27 mouse cellular contexts compared by ENCODE assay signal in the genomic region with DNA sequence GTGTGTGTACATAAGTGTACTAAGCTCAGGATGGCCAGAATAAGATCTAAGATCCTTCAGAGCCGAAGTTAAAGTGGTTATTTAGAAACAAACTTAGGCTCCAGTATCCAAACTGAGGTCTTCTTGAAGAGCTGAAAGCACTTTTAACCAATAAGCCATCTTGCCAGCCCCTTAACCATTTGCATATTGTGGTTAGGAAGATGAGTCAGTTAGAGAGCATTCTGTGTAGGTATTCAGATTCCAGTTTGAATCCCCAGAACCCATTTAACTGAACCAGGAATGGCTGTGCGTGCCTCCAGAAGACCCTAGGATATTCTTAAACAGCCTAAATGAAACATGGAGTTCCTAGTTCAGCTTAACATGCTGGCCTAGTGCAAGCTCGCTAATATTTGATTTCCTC.
"Had no signal": no experiment of that assay in that cellular context is flagged by ENCODE, and none has a peak within 500 bp of the region (broad histone marks: within the 10 kb centered on the region; RNA-seq: fewer than 3 reads in every experiment).

No protein-coding gene starts in this region.

- H3K4me1 ChIP-seq: heart, embryonic 13.5 days; heart, embryonic 15.5 days; hindbrain, embryonic 13.5 days; hindbrain, embryonic 15.5 days; kidney, embryonic 15.5 days; limb, embryonic 13.5 days; limb, embryonic 15.5 days; liver, embryonic 12.5 days had no signal

- DNase-seq: gastrocnemius, postnatal 14 days; gastrocnemius, postnatal 36 days; heart, adult 11 months; heart, adult 2 months; heart, postnatal 14 days; heart, postnatal 36 days; kidney, adult 11 months; kidney, adult 2 months; kidney, adult 9 months; kidney, postnatal 14 days; kidney, postnatal 36 days; layer of hippocampus, adult 9-11 months; layer of hippocampus, postnatal 36 days; left cerebral cortex, postnatal 4 days had no signal

- H3K4me2 ChIP-seq: heart, embryonic 11.5 days; heart, embryonic 13.5 days; heart, embryonic 15.5 days; hindbrain, embryonic 13.5 days; hindbrain, embryonic 15.5 days; kidney, embryonic 15.5 days; limb, embryonic 13.5 days; limb, embryonic 15.5 days; liver, embryonic 12.5 days had no signal

- H3K9ac ChIP-seq: heart, embryonic 13.5 days; heart, embryonic 15.5 days; hindbrain, embryonic 13.5 days; hindbrain, embryonic 15.5 days; kidney, embryonic 15.5 days; limb, embryonic 13.5 days; limb, embryonic 15.5 days; liver, embryonic 12.5 days; liver, embryonic 14.5 days had no signal

- H3K27me3 ChIP-seq: heart, embryonic 13.5 days; heart, embryonic 15.5 days; hindbrain, embryonic 13.5 days; hindbrain, embryonic 15.5 days; kidney, embryonic 15.5 days; limb, embryonic 13.5 days; limb, embryonic 15.5 days; liver, embryonic 12.5 days had no signal

- H3K9me3 ChIP-seq: heart, embryonic 13.5 days; heart, embryonic 15.5 days; hindbrain, embryonic 13.5 days; hindbrain, embryonic 15.5 days; kidney, embryonic 15.5 days; limb, embryonic 13.5 days; limb, embryonic 15.5 days; liver, embryonic 12.5 days had no signal

- H3K27ac ChIP-seq: heart, adult 2 months; heart, embryonic 13.5 days; heart, embryonic 15.5 days; hindbrain, embryonic 13.5 days; hindbrain, embryonic 15.5 days; hindbrain, postnatal 0 days; kidney, embryonic 15.5 days; kidney, postnatal 0 days; limb, embryonic 13.5 days; limb, embryonic 15.5 days; liver, embryonic 12.5 days; liver, embryonic 14.5 days had no signal

- ATAC-seq: hindbrain, postnatal 0 days; intestine, embryonic 16.5 days; liver, embryonic 12.5 days had no signal

- H3K36me3 ChIP-seq: heart, embryonic 13.5 days; heart, embryonic 15.5 days; hindbrain, embryonic 13.5 days; hindbrain, embryonic 15.5 days; kidney, embryonic 15.5 days; limb, embryonic 13.5 days; limb, embryonic 15.5 days; liver, embryonic 12.5 days had no signal

- H3K4me3 ChIP-seq: heart, adult 2 months; heart, embryonic 13.5 days; heart, embryonic 15.5 days; hindbrain, embryonic 13.5 days; hindbrain, embryonic 15.5 days; kidney, embryonic 15.5 days; limb, embryonic 13.5 days; limb, embryonic 15.5 days; liver, embryonic 12.5 days had no signal
